Mouse (Mus musculus) CH12.LX (cell line): ENCODE results near the gene Cactin. TPM values are rescaled to one million over a fixed set of nuclear protein-coding genes. Genes with fewer than 3 reads are reported as not detected.

Experiments used
- DNase-seq: peaks from one replicate; pipeline ENCODE4 v3.0.0-alpha.2; 2013; ENCODE audit errors: extremely low read depth
- H3K27ac ChIP-seq: 2 replicates; pipeline ENCODE4 v1.5.1; 2012; ENCODE audit warnings: low read depth, mild to moderate bottlenecking, control low read depth, moderate library complexity; ENCODE audit not compliant: insufficient read depth
- H3K27me3 ChIP-seq: replicated peaks from 2 replicates; pipeline ENCODE3; 2012; ENCODE audit warnings: inconsistent platforms
- H3K36me3 ChIP-seq, 2 experiments: replicated peaks in 1 of 2; 2 replicates each; pipeline versions ENCODE3 to v1.6.1; 2012; ENCODE audit warnings: inconsistent platforms in 1 of 2, low read length in 1 of 2, mild to moderate bottlenecking in 1 of 2, mixed read lengths in 1 of 2, moderate library complexity in 1 of 2; ENCODE audit not compliant: control insufficient read depth in 1 of 2, insufficient read depth in 1 of 2
- H3K4me1 ChIP-seq, 2 experiments: 2 replicates each; pipeline ENCODE4 v1.6.1; 2012; ENCODE audit warnings: inconsistent platforms in 1 of 2, moderate library complexity in 1 of 2; ENCODE audit not compliant: insufficient read depth in 2 of 2, control insufficient read depth in 1 of 2
- H3K4me2 ChIP-seq: 2 replicates; pipeline ENCODE4 v1.6.1; 2012; ENCODE audit warnings: low read depth, mild to moderate bottlenecking, control low read depth; ENCODE audit not compliant: poor library complexity, insufficient read depth, severe bottlenecking
- H3K4me3 ChIP-seq, 3 experiments: fragments of 150-350 bp in 1 of 3; sonication (generic) in 1 of 3; replicated peaks in 1 of 3; 2 replicates each; pipeline versions ENCODE3 to v1.5.1; 2011 to 2012; ENCODE audit warnings: low read depth in 2 of 3, low read length in 2 of 3, mild to moderate bottlenecking in 2 of 3, moderate library complexity in 2 of 3, control low read depth in 1 of 3, improper control_type of control experiment in 1 of 3, inconsistent platforms in 1 of 3, mixed read lengths in 1 of 3; ENCODE audit not compliant: poor library complexity in 1 of 3
- H3K79me2 ChIP-seq: replicated peaks from 2 replicates; pipeline ENCODE4 v1.6.1; 2012; ENCODE audit warnings: mild to moderate bottlenecking, moderate library complexity; ENCODE audit not compliant: control insufficient read depth, poor library complexity, insufficient read depth, severe bottlenecking; ENCODE audit errors: extremely low read depth
- H3K9ac ChIP-seq: 2 replicates; pipeline ENCODE4 v1.6.1; 2012; ENCODE audit warnings: low read depth, mild to moderate bottlenecking, control low read depth, moderate library complexity; ENCODE audit not compliant: insufficient read depth
- H3K9me3 ChIP-seq: replicated peaks from 2 replicates; pipeline ENCODE3; 2012; ENCODE audit warnings: low read length, inconsistent platforms, mixed read lengths
- BHLHE40 ChIP-seq: IDR thresholded peaks from 2 replicates; pipeline ENCODE4 v1.6.1; 2011; ENCODE audit warnings: mild to moderate bottlenecking, low read depth, low read length, improper control_type of control experiment
- CHD1 ChIP-seq: IDR thresholded peaks from 2 replicates; pipeline ENCODE4 v1.6.1; 2012; ENCODE audit warnings: low read depth, low read length, improper control_type of control experiment, inconsistent platforms
- CHD2 ChIP-seq: IDR thresholded peaks from 2 replicates; pipeline ENCODE4 v1.6.1; 2011; ENCODE audit warnings: low read length, improper control_type of control experiment
- CTCF ChIP-seq, 2 experiments: IDR thresholded peaks in 1 of 2; conservative IDR thresholded peaks in 1 of 2; 2 replicates each; pipeline ENCODE4 v1.5.1; 2011 to 2012; ENCODE audit warnings: low read depth in 2 of 2, low read length in 2 of 2, improper control_type of control experiment in 1 of 2, inconsistent platforms in 1 of 2, mild to moderate bottlenecking in 1 of 2, moderate library complexity in 1 of 2
- E2F4 ChIP-seq: IDR thresholded peaks from 2 replicates; pipeline ENCODE4 v1.6.1; 2011; ENCODE audit warnings: low read depth, low read length, improper control_type of control experiment; ENCODE audit not compliant: insufficient replicate concordance
- ELF1 ChIP-seq: IDR thresholded peaks from 2 replicates; pipeline ENCODE4 v1.6.1; 2014; ENCODE audit warnings: low read depth, mild to moderate bottlenecking, inconsistent platforms, low read length, improper control_type of control experiment
- ETS1 ChIP-seq: conservative IDR thresholded peaks from 2 replicates; pipeline ENCODE4 v1.6.1; 2012; ENCODE audit warnings: low read depth, mild to moderate bottlenecking, inconsistent platforms, low read length, improper control_type of control experiment, moderate library complexity
- GABPA ChIP-seq: IDR thresholded peaks from 2 replicates; pipeline ENCODE4 v1.6.1; 2012; ENCODE audit warnings: low read depth, low read length, improper control_type of control experiment, inconsistent platforms; ENCODE audit not compliant: insufficient replicate concordance
- IRF4 ChIP-seq: IDR thresholded peaks from 2 replicates; pipeline ENCODE4 v1.6.1; 2014; ENCODE audit warnings: low read depth, mild to moderate bottlenecking, inconsistent platforms, low read length, improper control_type of control experiment
- JUN ChIP-seq: IDR thresholded peaks from 2 replicates; pipeline ENCODE4 v1.6.1; 2011; ENCODE audit warnings: low read depth, mild to moderate bottlenecking, low read length, improper control_type of control experiment, moderate library complexity; ENCODE audit not compliant: insufficient read depth
- JUND ChIP-seq: conservative IDR thresholded peaks from 2 replicates; pipeline ENCODE4 v1.6.1; 2011; ENCODE audit warnings: low read depth, low read length, improper control_type of control experiment
- KAT2A ChIP-seq: IDR thresholded peaks from 2 replicates; pipeline ENCODE4 v1.6.1; 2012; ENCODE audit warnings: low read length, improper control_type of control experiment, inconsistent platforms; ENCODE audit not compliant: insufficient replicate concordance
- MAZ ChIP-seq: IDR thresholded peaks from 2 replicates; pipeline ENCODE4 v1.6.1; 2012; ENCODE audit warnings: low read depth, mild to moderate bottlenecking, inconsistent platforms, low read length, improper control_type of control experiment, moderate library complexity
- MXI1 ChIP-seq: IDR thresholded peaks from 2 replicates; pipeline ENCODE4 v1.6.1; 2011; ENCODE audit warnings: mild to moderate bottlenecking, low read depth, low read length, improper control_type of control experiment
- NRF1 ChIP-seq: IDR thresholded peaks from 2 replicates; pipeline ENCODE4 v1.6.1; 2014; ENCODE audit warnings: low read depth, mild to moderate bottlenecking, inconsistent platforms, low read length, improper control_type of control experiment, moderate library complexity
- PAX5 ChIP-seq: IDR thresholded peaks from 2 replicates; pipeline ENCODE4 v1.6.1; 2012; ENCODE audit warnings: low read length, inconsistent platforms, mixed read lengths
- RAD21 ChIP-seq: IDR thresholded peaks from 2 replicates; pipeline ENCODE4 v1.6.1; 2011; ENCODE audit warnings: low read depth, mild to moderate bottlenecking, low read length, improper control_type of control experiment, moderate library complexity
- RCOR1 ChIP-seq: conservative IDR thresholded peaks from 2 replicates; pipeline ENCODE4 v1.6.1; 2012; ENCODE audit warnings: low read depth, mild to moderate bottlenecking, inconsistent platforms, low read length, improper control_type of control experiment
- SIN3A ChIP-seq: IDR thresholded peaks from 2 replicates; pipeline ENCODE4 v1.6.1; 2012; ENCODE audit warnings: low read length, improper control_type of control experiment, inconsistent platforms
- SMC3 ChIP-seq: IDR thresholded peaks from 2 replicates; pipeline ENCODE4 v1.6.1; 2011; ENCODE audit warnings: low read depth, low read length, improper control_type of control experiment
- UBTF ChIP-seq: IDR thresholded peaks from 2 replicates; pipeline ENCODE4 v1.6.1; 2012; ENCODE audit warnings: low read depth, mild to moderate bottlenecking, inconsistent platforms, low read length, improper control_type of control experiment, moderate library complexity
- USF1 ChIP-seq: IDR thresholded peaks from 2 replicates; pipeline ENCODE4 v1.6.1; 2014; ENCODE audit warnings: low read depth, mild to moderate bottlenecking, inconsistent platforms, low read length, improper control_type of control experiment
- USF2 ChIP-seq: conservative IDR thresholded peaks from 2 replicates; pipeline ENCODE4 v1.6.1; 2011; ENCODE audit warnings: low read depth, low read length, improper control_type of control experiment
- ZC3H11A ChIP-seq: IDR thresholded peaks from 2 replicates; pipeline ENCODE4 v1.6.1; 2012; ENCODE audit warnings: low read depth, mild to moderate bottlenecking, inconsistent platforms, low read length, improper control_type of control experiment
- ZKSCAN1 ChIP-seq: IDR thresholded peaks from 2 replicates; pipeline ENCODE4 v1.6.1; 2012; ENCODE audit warnings: low read depth, inconsistent platforms, low read length, improper control_type of control experiment, borderline replicate concordance
- ZNF384 ChIP-seq: IDR thresholded peaks from 2 replicates; pipeline ENCODE4 v1.6.1; 2012; ENCODE audit warnings: low read depth, low read length, improper control_type of control experiment, inconsistent platforms
- dilution Hi-C: fragments of 300-500 bp; cut with MboI; formaldehyde crosslinking; loops from 2 replicates; pipeline ENCODE4 v1.14.3; 2020; ENCODE audit warnings: low sequenced_read_pairs; ENCODE audit not compliant: extremely low pct_unique_long_range_greater_than_20kb, extremely low pct_ligation_motif_present
- in situ Hi-C: fragments of 300-500 bp; cut with MboI; formaldehyde crosslinking; loops from 3 replicates; pipeline ENCODE4 v1.14.3; 2019; ENCODE audit warnings: low sequenced_read_pairs, low pct_ligation_motif_present, low pct_unique_long_range_greater_than_20kb, mixed read lengths
- polyA plus RNA-seq: library from polyadenylated mRNA; unstranded; fragments of >175 nt; gene quantifications from 2 replicates; pipeline ENCODE4 v1.2.1, GENCODE M21; 2012; ENCODE audit warnings: low read depth; ENCODE audit not compliant: insufficient read length
- total RNA-seq, 2 experiments: library from RNA; depleted of rRNA; stranded (reverse); fragments of 300-350 nt in 1 of 2; fragments of >200 nt in 1 of 2; gene quantifications; 2 replicates each; pipeline ENCODE4 v1.2.3; 2012 to 2014

The Cactin gene
- total and polyA plus RNA-seq, 3 experiments, result 21.4 to 39.3 (median 34.6) TPM

GRCm38 (mm10) chr10:81316338-81317060 lies 4.4 kb upstream of the Cactin start:
- H3K36me3 ChIP-seq, result peaks cover 66 to 80% of the 10 kb centered on the region in 2 experiments
- H3K4me1 ChIP-seq, result peaks cover 10 to 23% of the 10 kb centered on the region in 2 experiments; a peak in 3 of 4 replicates

GRCm38 (mm10) chr10:81317273-81317672 lies 3.6 kb upstream of the Cactin start:
- dilution Hi-C loops, result no loop called here
- no peak overlapping the region for H3K4me2 ChIP-seq
- TF ChIP-seq BHLHE40 (no peak), ETS1 (no peak), USF1 (no peak), NRF1 (no peak), RCOR1 (no peak), KAT2A (no peak), UBTF (no peak), ZC3H11A (no peak), ELF1 (no peak), USF2 (no peak), ZNF384 (no peak), IRF4 (no peak), MXI1 (no peak), JUN (no peak), ZKSCAN1 (no peak), CHD1 (no peak), E2F4 (no peak), SIN3A (no peak)
- TF ChIP-seq, all 38 proteins: peak for 0
- no peak for DNase-seq
- H3K9me3 ChIP-seq, result no peaks in the 10 kb centered on the region
- in situ Hi-C loops, result no loop called here
- peaks cover 12% of the 10 kb centered on the region for H3K79me2 ChIP-seq
- peaks cover 60 to 74% of the 10 kb centered on the region in 2 experiments for H3K36me3 ChIP-seq
- no peak overlapping the region for H3K9ac ChIP-seq
- no peak overlapping the region for H3K27ac ChIP-seq
- no peaks in the 10 kb centered on the region for H3K27me3 ChIP-seq
- H3K4me1 ChIP-seq, result peaks cover 12 to 29% of the 10 kb centered on the region in 2 experiments; a peak in 3 of 4 replicates
- H3K4me3 ChIP-seq, result no peak overlapping the region

More at GRCm38 (mm10) chr10:81316338-81317060, 4.4 kb upstream of the Cactin start:
- H3K4me2 ChIP-seq, result no peak overlapping the region
- dilution Hi-C loops, result no loop called here
- peaks cover 4% of the 10 kb centered on the region for H3K79me2 ChIP-seq
- no peak for TF ChIP-seq JUND
- TF ChIP-seq SMC3, result peak; percentile 49
- TF ChIP-seq RCOR1, result no peak
- TF ChIP-seq MAZ, result no peak
- peak in 1 of 2 experiments; percentile 59; a peak in 2 of 4 replicates for TF ChIP-seq CTCF (conservative IDR thresholded peaks at IDR 0.05 in 1 of 2, IDR thresholded peaks at IDR 0.05 in 1 of 2; ENCODE audit: low read depth in 2 of 2, low read length in 2 of 2)
- TF ChIP-seq RAD21, result peak; percentile 36
- no peak for TF ChIP-seq PAX5
- no peak for TF ChIP-seq GABPA
- no peak for TF ChIP-seq CHD2
- no peak for DNase-seq
- in situ Hi-C loops, result no loop called here
- H3K9me3 ChIP-seq, result no peaks in the 10 kb centered on the region
- H3K27me3 ChIP-seq, result no peaks in the 10 kb centered on the region
- H3K4me3 ChIP-seq, result no peak overlapping the region
- no peak overlapping the region for H3K9ac ChIP-seq
- H3K27ac ChIP-seq, result no peak overlapping the region
